Mouse (Mus musculus): ENCODE measurements around the gene Ak5. TPM values are rescaled to one million over a fixed set of nuclear protein-coding genes. Genes with fewer than 3 reads are reported as not detected.
A peak's percentile ranks its signal among the peaks of the same experiment; 100 is the strongest.

Gene Ak5
- polyA plus RNA-seq, 2 experiments = 0.94 to 2.2 TPM

DNA sequence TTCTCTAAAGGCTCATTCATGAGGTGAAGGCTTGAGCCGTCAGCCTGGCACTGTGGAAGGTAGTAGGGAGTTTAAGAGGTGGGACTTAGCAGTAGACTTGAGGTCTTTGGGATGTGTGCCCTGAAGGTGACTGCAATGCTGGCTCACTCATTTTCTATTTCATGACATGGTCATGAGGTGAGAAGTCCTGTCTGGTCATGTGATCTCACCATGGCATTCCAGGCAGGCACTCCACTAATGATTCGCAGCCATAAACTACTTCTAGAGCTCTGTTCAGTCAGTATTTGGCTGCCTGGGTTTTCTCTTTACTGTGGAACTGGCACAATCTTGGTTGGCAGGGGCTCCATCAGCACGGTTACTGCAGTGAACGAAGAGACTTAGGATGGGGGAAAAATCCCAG is 179.2 kb downstream of the Ak5 start:
- DNase-seq (ENCODE audit: low spot score) = no peak
- H3K4me2 ChIP-seq (replicated peaks; ENCODE audit: low read depth, low read length, severe bottlenecking) = no peak overlapping the region
- H3K4me3 ChIP-seq (replicated peaks; ENCODE audit: low read length) = no peak overlapping the region
- H3K27ac ChIP-seq (replicated peaks; ENCODE audit: low read depth, low read length) = no peak overlapping the region
- no peaks in the 10 kb centered on the region for H3K27me3 ChIP-seq (ENCODE audit: control insufficient read depth, insufficient read depth, low read length)
- 78% methylated on average over 4 of the region's 4 CpGs for WGBS
- ATAC-seq (ENCODE audit: low FRiP score, low read depth) = no peak
- H3K4me1 ChIP-seq (ENCODE audit: control insufficient read depth, insufficient read depth, low read length) = peaks cover 11% of the 10 kb centered on the region; the same call in 1 of the 2 replicates
- no peaks in the 10 kb centered on the region for H3K9me3 ChIP-seq (ENCODE audit: control insufficient read depth, low read length)
- no peak for TF ChIP-seq POLR2A (IDR thresholded peaks at IDR 0.05; ENCODE audit: borderline replicate concordance, extremely low read depth, insufficient read depth, insufficient read length)
- H3K36me3 ChIP-seq (ENCODE audit: control insufficient read depth, insufficient read depth, low read length) = no peaks in the 10 kb centered on the region
- H3K9ac ChIP-seq (ENCODE audit: low read depth, low read length, severe bottlenecking) = no peak overlapping the region

DNA sequence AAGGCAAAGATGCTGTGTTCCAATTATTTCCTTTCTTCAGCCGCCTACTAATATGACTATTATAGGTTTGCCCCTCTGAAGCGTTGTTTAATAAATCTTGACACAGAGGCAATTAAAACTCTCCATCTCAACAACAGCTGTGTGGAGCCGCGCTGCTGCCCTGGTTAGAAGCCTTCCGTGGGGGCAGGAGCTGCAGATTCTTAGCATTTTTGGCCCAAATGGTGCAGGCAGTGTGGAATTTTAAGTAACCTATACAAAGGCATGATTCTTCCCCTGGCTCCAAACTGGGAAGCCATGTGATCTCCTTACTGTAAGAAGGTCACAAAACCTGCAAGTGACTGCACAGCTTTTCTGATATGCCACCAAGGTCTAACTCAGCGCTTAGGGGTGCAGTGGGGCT is 184.0 kb downstream of the Ak5 start:
- Histone ChIP-seq H3K4me3 (replicated peaks; ENCODE audit: low read length) (no peak overlapping the region), H3K36me3 (ENCODE audit: control insufficient read depth, insufficient read depth, low read length) (no peaks in the 10 kb centered on the region), H3K4me2 (replicated peaks; ENCODE audit: low read depth, low read length, severe bottlenecking) (peak overlapping the region; percentile 22; the same call in 1 of the 2 replicates), H3K27ac (replicated peaks; ENCODE audit: low read depth, low read length) (peak overlapping the region; percentile 57), H3K9ac (ENCODE audit: low read depth, low read length, severe bottlenecking) (no peak overlapping the region), H3K4me1 (ENCODE audit: control insufficient read depth, insufficient read depth, low read length) (peaks cover 14% of the 10 kb centered on the region; the same call in 1 of the 2 replicates), H3K27me3 (ENCODE audit: control insufficient read depth, insufficient read depth, low read length) (no peaks in the 10 kb centered on the region), H3K9me3 (ENCODE audit: control insufficient read depth, low read length) (no peaks in the 10 kb centered on the region)
- ATAC-seq (ENCODE audit: low FRiP score, low read depth) = peak; percentile 83
- WGBS = 19% methylated on average over 6 of the region's 6 CpGs
- no peak for TF ChIP-seq POLR2A (IDR thresholded peaks at IDR 0.05; ENCODE audit: borderline replicate concordance, extremely low read depth, insufficient read depth, insufficient read length)
- DNase-seq (ENCODE audit: low spot score) = peak; percentile 48

DNA sequence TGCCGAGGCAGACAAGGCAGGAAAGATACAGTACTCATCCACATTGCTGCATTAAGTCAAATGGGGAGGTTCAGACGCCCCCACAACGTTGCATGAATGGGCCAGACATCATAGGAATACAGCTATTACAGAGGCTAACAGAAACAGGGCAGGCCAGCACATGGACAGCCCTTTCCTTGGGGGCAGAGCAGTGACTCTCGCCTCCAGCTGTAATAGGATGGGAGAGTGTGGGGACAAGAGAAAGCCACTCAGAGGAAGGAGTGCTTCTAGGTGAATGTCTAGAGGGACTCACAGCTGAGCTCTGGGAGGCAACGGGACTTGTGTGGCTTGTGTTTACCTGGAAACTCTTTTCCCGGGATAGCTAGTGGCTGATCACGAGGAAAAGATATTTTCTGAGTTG is 184.4 kb downstream of the Ak5 start:
- no peaks in the 10 kb centered on the region for H3K9me3 ChIP-seq (ENCODE audit: control insufficient read depth, low read length)
- no peak overlapping the region for H3K4me3 ChIP-seq (replicated peaks; ENCODE audit: low read length)
- no peak for TF ChIP-seq POLR2A (IDR thresholded peaks at IDR 0.05; ENCODE audit: borderline replicate concordance, extremely low read depth, insufficient read depth, insufficient read length)
- DNase-seq (ENCODE audit: low spot score) = no peak
- peaks cover 14% of the 10 kb centered on the region; the same call in 1 of the 2 replicates for H3K4me1 ChIP-seq (ENCODE audit: control insufficient read depth, insufficient read depth, low read length)
- peak overlapping the region; percentile 22; the same call in 1 of the 2 replicates for H3K4me2 ChIP-seq (replicated peaks; ENCODE audit: low read depth, low read length, severe bottlenecking)
- H3K27ac ChIP-seq (replicated peaks; ENCODE audit: low read depth, low read length) = peak overlapping the region; percentile 57
- 28% methylated on average over 7 of the region's 7 CpGs for WGBS
- peak; percentile 41; the same call in 1 of the 2 replicates for ATAC-seq (ENCODE audit: low FRiP score, low read depth)
- H3K36me3 ChIP-seq (ENCODE audit: control insufficient read depth, insufficient read depth, low read length) = no peaks in the 10 kb centered on the region
- H3K9ac ChIP-seq (ENCODE audit: low read depth, low read length, severe bottlenecking) = no peak overlapping the region
- H3K27me3 ChIP-seq (ENCODE audit: control insufficient read depth, insufficient read depth, low read length) = no peaks in the 10 kb centered on the region

DNA sequence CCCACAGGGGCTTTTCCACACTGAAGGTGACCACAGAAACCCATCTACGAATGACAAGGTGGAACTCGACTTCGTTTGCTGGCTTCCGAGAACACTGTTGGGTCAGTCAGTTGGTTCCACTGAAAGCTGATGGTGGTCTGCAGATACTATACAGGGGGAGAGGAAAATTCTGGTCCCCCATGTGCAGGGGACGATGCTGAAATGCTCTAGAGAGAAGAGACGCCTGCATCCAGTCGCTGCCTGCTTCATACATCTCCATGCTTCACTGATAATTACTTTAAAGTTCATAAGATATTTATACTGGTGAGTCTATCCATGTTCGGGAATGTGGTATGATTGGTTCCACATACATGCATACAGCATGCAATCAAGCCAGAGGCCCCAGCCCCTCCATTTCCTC is 186.0 kb downstream of the Ak5 start:
- Histone ChIP-seq H3K27me3 (ENCODE audit: control insufficient read depth, insufficient read depth, low read length) (no peaks in the 10 kb centered on the region), H3K9me3 (ENCODE audit: control insufficient read depth, low read length) (no peaks in the 10 kb centered on the region), H3K4me1 (ENCODE audit: control insufficient read depth, insufficient read depth, low read length) (peaks cover 22% of the 10 kb centered on the region; the same call in 1 of the 2 replicates), H3K4me2 (replicated peaks; ENCODE audit: low read depth, low read length, severe bottlenecking) (no peak overlapping the region), H3K4me3 (replicated peaks; ENCODE audit: low read length) (no peak overlapping the region), H3K27ac (replicated peaks; ENCODE audit: low read depth, low read length) (no peak overlapping the region), H3K9ac (ENCODE audit: low read depth, low read length, severe bottlenecking) (no peak overlapping the region), H3K36me3 (ENCODE audit: control insufficient read depth, insufficient read depth, low read length) (no peaks in the 10 kb centered on the region)
- ATAC-seq (ENCODE audit: low FRiP score, low read depth) (no peak), DNase-seq (ENCODE audit: low spot score) (no peak)
- 67% methylated on average over 8 of the region's 8 CpGs for WGBS
- no peak for TF ChIP-seq POLR2A (IDR thresholded peaks at IDR 0.05; ENCODE audit: borderline replicate concordance, extremely low read depth, insufficient read depth, insufficient read length)

DNA sequence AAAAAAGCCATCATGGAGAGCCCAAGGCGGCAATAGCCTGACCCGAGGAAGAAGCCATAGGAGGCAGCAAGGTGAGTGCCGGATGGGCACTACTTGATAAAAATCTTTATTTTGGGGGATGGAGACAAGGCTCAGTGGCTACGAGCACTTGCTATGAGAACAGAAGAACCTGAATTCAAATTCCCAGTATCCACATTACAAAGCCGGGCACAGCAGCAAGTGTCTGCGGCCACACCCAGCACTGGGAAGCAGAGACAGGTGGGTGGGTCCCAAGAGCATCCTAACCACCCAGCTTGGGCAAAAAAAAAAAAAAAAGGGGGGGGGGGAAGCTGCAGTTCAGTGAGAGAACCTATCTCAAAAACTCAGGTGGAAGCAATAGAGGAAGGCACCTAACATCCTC is 187.8 kb downstream of the Ak5 start:
- Histone ChIP-seq H3K36me3 (ENCODE audit: control insufficient read depth, insufficient read depth, low read length) (no peaks in the 10 kb centered on the region), H3K9ac (ENCODE audit: low read depth, low read length, severe bottlenecking) (no peak overlapping the region), H3K4me3 (replicated peaks; ENCODE audit: low read length) (no peak overlapping the region), H3K4me2 (replicated peaks; ENCODE audit: low read depth, low read length, severe bottlenecking) (no peak overlapping the region), H3K4me1 (ENCODE audit: control insufficient read depth, insufficient read depth, low read length) (peaks cover 22% of the 10 kb centered on the region; the same call in 1 of the 2 replicates), H3K27me3 (ENCODE audit: control insufficient read depth, insufficient read depth, low read length) (no peaks in the 10 kb centered on the region), H3K27ac (replicated peaks; ENCODE audit: low read depth, low read length) (no peak overlapping the region), H3K9me3 (ENCODE audit: control insufficient read depth, low read length) (no peaks in the 10 kb centered on the region)
- no peak for ATAC-seq (ENCODE audit: low FRiP score, low read depth)
- DNase-seq (ENCODE audit: low spot score) = no peak
- no peak for TF ChIP-seq POLR2A (IDR thresholded peaks at IDR 0.05; ENCODE audit: borderline replicate concordance, extremely low read depth, insufficient read depth, insufficient read length)
- 86% methylated on average over 6 of the region's 6 CpGs for WGBS

Measured in limb, embryonic 14.5 days (tissue).